Mouse (Mus musculus) mouse embryonic stem cell (cell line): ENCODE data around the gene Grn.
"Not testable (repeated sequence)": the region's sequence is repeated elsewhere in the genome, so short reads cannot be mapped to it uniquely, and the experiment has no call there.

ENCODE experiments used
- in situ Hi-C, 2 experiments: fragments of 300-500 bp; cut with MboI; formaldehyde crosslinking; loops; 1 replicate in 1 of 2; 3 replicates in 1 of 2; pipeline ENCODE4 v1.14.3; 2019 to 2020; ENCODE audit warnings: low sequenced_read_pairs in 2 of 2, low pct_unique_long_range_greater_than_20kb in 1 of 2, mixed read lengths in 1 of 2; ENCODE audit not compliant: unreplicated experiment in 1 of 2

Gene Grn

GRCm38 (mm10) chr11:102430121-102431017 is at the start of gene Grn:
Grn (plus strand) TSS chr11:102430315.
- in situ Hi-C loops = loop anchor here (5.0 to 10.0 kb wide), 2 partner anchors 133 to 136 kb away; partner anchors contain the start of gene Atxn7l3 (in 2 of the 2)

DNA sequence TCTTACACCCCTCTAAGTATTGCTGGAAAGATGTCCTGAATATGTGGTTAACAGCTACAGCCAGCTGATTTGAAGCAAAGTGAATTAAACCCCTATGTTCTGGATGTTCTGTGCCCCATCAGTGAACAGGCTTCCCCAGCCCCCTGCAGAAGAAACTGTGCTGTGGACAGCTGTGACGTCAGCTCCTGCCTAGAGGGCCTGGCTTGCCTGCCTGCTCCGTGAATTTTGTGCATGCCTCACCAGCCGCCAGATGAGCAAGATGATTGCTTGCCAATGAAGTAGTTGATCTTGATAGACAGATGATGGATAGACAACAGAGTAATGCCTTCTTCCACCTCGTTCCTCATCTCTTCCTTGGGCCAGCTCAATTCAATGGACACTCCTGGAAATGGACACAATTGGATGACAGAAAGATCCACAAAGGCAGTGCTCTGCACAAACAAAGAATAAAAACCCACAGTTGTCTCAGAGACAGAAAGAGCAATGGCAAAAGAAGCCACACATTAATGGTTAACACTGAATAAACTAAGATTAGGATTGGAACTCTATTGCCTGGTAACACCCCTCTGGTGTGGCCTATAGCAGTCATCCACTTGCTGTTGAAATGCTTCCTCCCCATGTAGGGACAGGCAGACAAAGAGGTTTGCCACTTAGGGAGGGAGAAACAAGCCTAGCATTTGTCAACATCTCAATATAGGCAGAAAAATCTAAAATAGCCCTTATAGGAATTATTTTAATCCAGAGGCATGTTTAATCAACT is 48.6 kb upstream of the Grn start:
- in situ Hi-C loops = no loop called here

- in situ Hi-C loops = no loop called here
Measured at GRCm38 (mm10) chr11:102382794-102383193, 47.3 kb upstream of the Grn start.

GRCm38 (mm10) chr11:102383365-102384136 is 46.6 kb upstream of the Grn start:
- in situ Hi-C loops = no loop called here

GRCm38 (mm10) chr11:102384418-102384817 is 45.7 kb upstream of the Grn start:
- in situ Hi-C loops = no loop called here

DNA sequence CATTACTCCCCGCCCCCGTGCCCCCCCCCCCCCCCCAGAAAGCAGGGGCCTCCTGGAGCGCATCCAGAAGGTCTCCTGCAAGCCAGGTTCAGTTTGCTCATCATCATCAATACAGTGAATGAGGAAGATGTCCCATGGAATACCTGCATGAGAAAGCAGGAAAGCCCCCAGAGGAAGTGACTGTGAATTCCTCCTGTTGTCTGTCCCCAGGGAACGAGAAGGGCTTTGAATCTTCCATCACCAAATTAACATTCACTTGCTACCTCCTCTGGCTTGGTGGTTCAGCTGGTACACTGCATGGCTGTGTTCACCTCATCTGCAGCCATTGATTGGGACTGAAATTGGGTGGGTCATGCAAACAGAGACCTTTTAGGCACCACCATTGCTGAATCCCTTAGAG is 45.0 kb upstream of the Grn start:
- in situ Hi-C loops = no loop called here

DNA sequence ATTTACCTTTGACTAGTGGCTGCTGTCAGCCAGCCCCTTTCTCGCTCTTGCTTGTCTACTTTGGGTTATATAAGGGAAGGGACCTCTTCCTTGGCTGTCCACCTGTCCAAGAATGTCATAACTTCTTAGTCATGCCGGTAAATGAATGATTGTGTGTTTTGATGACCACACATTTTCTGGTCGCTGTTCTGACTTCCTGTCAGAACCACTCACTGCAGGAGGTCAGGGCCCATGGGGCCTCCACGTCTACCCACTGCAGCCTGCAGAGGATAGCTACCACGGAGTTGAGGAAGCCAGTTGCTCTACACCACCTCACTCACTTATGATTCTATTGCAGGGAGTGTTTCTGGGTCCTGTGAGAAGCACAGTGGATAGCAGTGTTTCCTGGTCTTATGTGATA is 44.0 kb upstream of the Grn start:
- in situ Hi-C loops = no loop called here

DNA sequence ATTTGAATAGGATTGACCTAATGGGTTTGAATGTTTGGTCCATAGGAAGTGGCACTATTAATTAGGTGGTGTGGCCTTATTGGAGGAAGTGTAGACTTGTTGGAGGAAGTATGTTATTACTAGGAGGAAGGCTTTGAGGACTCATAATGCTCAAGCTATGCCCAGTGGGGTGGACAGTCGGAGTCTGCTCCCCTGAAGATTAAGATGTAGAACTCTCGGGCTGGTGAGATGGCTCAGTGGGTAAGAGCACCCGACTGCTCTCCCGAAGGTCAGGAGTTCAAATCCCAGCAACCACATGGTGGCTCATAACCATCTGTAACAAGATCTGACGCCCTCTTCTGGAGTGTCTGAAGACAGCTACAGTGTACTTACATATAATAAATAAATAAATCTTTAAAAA is 40.7 kb upstream of the Grn start:
- in situ Hi-C loops = not testable (repeated sequence)

DNA sequence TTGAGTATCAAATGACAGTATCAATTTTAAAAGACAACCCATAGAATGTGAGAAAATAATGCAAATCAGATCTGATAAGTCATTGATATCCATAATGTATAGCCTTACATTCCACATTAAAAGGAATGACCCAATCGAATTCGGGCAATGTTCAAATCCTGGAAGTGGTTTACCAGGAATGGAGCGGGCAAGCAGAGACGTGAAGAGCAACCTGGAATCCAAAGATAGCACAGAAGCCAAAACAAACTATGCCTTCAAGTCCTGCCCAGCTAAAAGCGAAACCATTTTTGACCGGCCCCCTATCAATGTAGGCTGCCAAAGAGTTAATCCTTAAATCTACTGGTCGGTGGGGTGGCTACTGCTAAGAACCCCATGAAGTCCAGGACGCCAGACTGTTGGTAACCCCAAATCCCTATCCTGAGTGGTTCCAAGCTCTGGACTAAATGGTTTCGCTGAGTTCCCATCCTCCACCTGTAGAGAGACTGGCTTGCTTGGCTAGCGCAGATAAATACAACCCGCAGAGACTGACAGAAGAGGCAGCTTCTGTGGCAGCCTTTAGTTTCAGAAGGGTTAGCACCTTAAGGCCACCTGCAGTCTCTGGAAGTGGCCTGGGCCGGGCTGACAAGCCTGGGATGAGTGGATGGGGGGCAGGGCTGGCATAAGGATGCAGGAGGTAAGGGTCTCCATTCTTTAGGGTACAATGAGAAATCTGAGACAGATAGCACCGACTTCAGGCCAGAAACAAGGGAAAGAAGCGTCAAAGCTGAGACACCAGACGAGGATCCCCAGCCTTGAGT is 37.5 kb upstream of the Grn start:
- in situ Hi-C loops = no loop called here

DNA sequence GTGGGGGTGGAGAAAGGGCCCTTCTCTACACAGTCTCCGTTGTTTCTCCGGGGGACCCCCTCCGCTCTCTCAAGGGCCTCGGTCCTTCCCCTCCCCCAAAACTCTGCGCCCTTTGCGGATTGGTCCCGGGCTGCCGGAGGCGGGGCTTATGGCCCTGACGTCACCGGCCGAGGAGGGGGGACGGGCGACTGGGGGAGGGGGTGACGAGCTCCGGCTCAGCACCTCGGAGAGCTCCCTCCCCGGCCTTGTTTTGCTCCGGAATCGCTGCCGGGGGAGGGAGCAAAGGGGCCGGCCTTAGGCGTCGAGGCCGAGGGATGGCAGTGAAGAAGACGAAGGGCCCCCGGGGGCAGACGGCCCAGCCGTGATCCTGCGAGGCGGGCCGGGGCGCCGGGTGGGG is 36.9 kb upstream of the Grn start, which contains the start of gene Rundc3a:
Rundc3a (plus strand) TSS at position 166 of the 397 bp plus-strand sequence.
- in situ Hi-C loops = no loop called here

DNA sequence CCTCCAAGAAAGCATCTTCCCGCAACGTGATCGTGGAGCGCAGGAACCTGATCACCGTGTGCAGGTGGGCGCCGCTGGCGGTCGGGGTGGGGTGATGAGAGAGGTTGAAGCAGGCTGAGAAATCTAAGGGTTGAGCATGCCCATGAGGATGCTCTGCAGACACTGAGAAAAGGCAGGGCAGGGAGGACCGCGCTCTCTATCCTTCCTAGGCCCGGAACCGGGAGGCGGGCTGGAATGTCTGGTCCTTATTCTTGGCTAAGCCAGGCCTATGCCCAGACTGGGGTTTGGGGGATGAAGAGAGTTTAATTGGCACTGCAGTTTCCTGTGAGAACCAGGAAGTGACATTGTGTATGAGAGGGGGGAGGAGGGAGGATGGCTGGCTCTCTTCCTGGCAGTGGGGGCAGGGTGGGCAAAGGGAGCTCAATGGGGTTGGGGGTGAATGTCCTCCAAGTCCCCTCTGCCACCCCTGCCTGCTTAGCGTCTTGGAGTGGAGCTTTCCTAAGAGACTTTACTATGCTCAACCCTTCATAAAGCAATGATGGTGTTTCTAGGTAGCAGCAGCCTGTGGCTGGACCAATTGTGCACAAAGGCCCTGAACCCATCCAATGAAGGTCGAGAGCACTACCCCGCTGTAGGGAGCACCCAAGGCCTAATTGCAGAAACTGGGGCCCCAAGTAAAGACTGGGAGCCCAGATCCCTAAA is 36.2 kb upstream of the Grn start:
- in situ Hi-C loops = no loop called here

DNA sequence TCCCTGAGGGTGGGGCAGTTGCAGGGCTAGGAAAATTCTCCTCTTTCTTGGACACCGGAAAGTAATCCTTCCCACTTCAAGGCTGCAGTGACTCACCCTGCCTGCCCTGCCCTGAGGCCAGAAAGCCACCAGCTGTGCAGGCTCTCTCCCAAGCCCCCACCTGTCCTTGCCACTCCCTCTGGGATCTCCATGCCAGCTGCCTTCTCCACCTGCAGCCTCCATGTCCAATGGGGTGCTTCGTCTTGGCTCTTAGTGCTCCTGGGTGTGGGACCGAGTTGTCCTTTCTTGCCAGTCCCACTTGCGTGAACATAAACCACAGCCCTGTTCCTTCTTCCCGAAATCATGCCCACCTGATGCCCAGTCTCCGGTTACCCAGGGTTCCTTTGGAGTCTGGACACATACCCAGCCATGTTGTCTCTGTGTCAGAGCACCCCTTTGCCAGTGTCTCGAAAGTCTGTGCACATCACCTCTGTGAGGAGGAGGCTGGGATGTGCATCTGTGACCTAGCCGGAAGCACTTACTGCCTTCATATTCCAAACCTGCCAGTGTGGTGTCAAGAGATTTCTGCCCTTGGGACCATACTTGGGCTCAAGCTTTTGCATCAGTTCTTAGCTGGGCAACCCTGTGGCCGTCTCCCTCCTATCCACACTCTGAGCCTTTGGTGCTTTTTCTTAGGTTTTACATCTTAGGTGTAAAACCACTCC is 35.5 kb upstream of the Grn start:
- in situ Hi-C loops = no loop called here

- in situ Hi-C loops = no loop called here
Measured at GRCm38 (mm10) chr11:102395250-102395649, 34.9 kb upstream of the Grn start.

DNA sequence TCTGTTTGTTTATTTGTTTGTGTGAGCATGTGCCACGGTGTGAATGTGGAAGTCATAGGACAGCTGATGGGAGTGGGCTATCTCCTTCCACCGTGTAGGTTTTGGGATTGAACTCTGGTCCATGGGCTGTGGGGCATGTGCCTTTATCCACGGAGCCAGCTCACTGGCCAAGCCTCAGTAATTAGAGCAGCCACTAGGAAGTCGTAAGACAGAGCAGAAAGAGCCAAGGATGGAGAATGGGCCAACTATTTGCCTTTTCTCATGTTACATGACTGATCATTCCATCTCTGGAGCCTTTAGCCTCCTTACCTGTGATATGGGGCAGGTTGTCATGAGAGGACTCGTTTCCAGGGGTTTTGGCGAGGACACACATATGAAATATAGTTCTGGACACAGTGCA is 33.9 kb upstream of the Grn start:
- in situ Hi-C loops = no loop called here

DNA sequence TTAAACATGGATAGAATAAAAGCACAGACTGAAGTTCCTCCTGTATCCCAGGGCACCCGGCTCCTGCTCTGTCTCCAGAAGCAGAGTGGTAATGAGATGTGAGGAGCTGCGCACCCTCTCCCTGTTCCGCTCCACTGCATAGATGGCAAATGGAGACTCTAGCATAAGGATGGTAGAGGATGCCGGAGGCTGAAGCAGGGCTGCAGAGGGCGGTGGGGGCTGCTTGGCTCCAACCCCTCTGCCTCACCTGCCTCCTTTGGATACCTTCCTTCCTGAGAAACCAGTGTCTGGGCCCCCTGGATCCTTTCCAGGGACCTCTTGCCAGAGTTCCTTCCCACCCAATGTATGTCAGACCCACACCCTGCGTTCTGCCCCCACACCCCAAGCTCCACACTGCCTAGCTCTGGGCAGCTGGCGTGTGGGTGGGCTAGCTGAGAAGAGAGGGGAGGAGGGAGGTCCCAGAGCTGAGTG is 33.4 kb upstream of the Grn start:
- in situ Hi-C loops = no loop called here

- in situ Hi-C loops = no loop called here
Measured at GRCm38 (mm10) chr11:102398007-102398825, 31.9 kb upstream of the Grn start.
